Mouse (Mus musculus) spleen, adult 2 months (tissue): Measurements from ENCODE around the gene Rhoj. TPM values are rescaled to one million over a fixed set of nuclear protein-coding genes. Genes with fewer than 3 reads are reported as not detected.

Experiments
- DNase-seq, 2 experiments: peaks; one replicate each; pipeline versions ENCODE4 v3.0.0 to v3.0.0-alpha.2; 2012 to 2021; ENCODE audit warnings: low spot score in 2 of 2, low read depth in 1 of 2
- H3K27ac ChIP-seq: fragments of 200-500 bp; 2 replicates; pipeline ENCODE4 v1.5.1; 2012; ENCODE audit warnings: low read length, inconsistent platforms; ENCODE audit not compliant: insufficient read depth
- H3K27me3 ChIP-seq: fragments of 200-500 bp; 2 replicates; pipeline ENCODE4 v1.6.1; 2012; ENCODE audit warnings: mild to moderate bottlenecking, moderate library complexity, low read length, inconsistent platforms; ENCODE audit not compliant: control insufficient read depth, insufficient read depth
- H3K36me3 ChIP-seq: fragments of 200-500 bp; 2 replicates; pipeline ENCODE4 v1.6.1; 2012; ENCODE audit warnings: mild to moderate bottlenecking, low read length, inconsistent platforms; ENCODE audit not compliant: control insufficient read depth, insufficient read depth
- H3K4me1 ChIP-seq: fragments of 200-500 bp; 2 replicates; pipeline ENCODE4 v1.6.1; 2011; ENCODE audit warnings: inconsistent platforms; ENCODE audit not compliant: control insufficient read depth, insufficient read depth, insufficient read length
- H3K4me3 ChIP-seq: fragments of 200-500 bp; 2 replicates; pipeline ENCODE4 v1.5.1; 2011; ENCODE audit warnings: mild to moderate bottlenecking, inconsistent platforms; ENCODE audit not compliant: insufficient read depth, insufficient read length; ENCODE audit errors: extremely low read depth
- CTCF ChIP-seq: fragments of 200-500 bp; IDR thresholded peaks from 2 replicates; pipeline ENCODE4 v1.5.1; 2011; ENCODE audit warnings: mild to moderate bottlenecking, inconsistent platforms; ENCODE audit not compliant: insufficient read depth, insufficient read length, insufficient replicate concordance; ENCODE audit errors: extremely low read depth
- POLR2A ChIP-seq: fragments of 200-500 bp; IDR thresholded peaks from 2 replicates; pipeline ENCODE4 v1.6.1; 2011; ENCODE audit warnings: low read depth, low read length, inconsistent platforms
- WGBS: fragments of 180-500 bp; shearing (Covaris S2); methylation state at CpG from one replicate; pipeline ENCODE4 v1.1.7; 2018; 5-methylcytosine and 5-hydroxymethylcytosine counted together
- polyA plus RNA-seq: library from polyadenylated mRNA; depleted of rRNA; stranded (reverse); fragments of >200 nt; gene quantifications from 2 replicates; pipeline ENCODE4 v1.2.3, GENCODE M21; 2012

Gene Rhoj
- polyA plus RNA-seq, 1 experiment, result 8.7 TPM

DNA sequence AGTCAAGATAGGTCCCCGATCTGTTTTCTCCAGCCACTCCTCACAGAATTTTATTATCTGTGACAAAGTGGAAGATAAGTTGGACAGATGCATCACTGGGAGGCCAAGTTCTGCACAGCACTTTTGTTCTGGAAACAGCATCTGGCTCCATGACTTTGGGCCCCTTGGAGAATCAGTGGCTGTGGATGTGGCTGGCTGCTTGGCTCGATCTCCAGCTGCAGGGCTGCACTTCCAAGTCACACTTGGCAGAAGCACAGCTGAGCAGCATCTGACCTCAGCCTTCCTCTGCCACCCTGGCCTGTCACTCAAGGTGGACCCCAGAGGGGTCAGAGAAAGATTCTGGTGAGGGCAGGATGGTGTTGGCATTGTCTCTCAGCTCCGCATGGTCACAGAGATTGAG, 22.0 kb upstream of the Rhoj start:
- Histone ChIP-seq H3K27me3 (no peaks in the 10 kb centered on the region), H3K4me3 (no peak overlapping the region), H3K36me3 (no peaks in the 10 kb centered on the region), H3K4me1 (0 out of 2 replicates have a peak, but pooled peaks cover 2% of the 10 kb centered on the region), H3K27ac (no peak overlapping the region)
- no peak for DNase-seq
- TF ChIP-seq CTCF (no peak), POLR2A (no peak)
- WGBS, result 85% methylated on average over 3 of the region's 3 CpGs

DNA sequence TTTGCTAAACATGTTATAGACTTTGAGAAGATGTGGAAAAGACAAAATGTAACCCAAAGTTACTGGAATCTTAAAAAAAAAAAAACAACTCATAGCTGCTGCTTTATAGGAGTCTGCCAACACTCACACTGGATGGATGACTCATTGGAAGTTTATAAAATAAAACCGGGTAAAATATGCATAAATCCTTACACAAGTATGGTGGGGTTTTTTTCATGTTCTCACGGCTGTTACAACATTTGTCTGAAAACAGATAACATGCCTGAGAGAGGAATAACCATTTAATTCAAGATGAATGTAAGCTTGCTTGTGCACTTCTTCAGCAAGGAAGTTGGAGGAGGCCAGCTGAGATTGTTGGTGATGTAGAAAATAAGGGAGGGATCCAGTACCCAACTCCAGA, 17.6 kb upstream of the Rhoj start:
- H3K36me3 ChIP-seq, result no peaks in the 10 kb centered on the region
- DNase-seq, result no peak
- no peaks in the 10 kb centered on the region for H3K4me1 ChIP-seq
- H3K4me3 ChIP-seq, result no peak overlapping the region
- TF ChIP-seq POLR2A (no peak), CTCF (no peak)
- H3K27ac ChIP-seq, result no peak overlapping the region
- no peaks in the 10 kb centered on the region for H3K27me3 ChIP-seq
- WGBS, result 84% methylated on average over 2 of the region's 2 CpGs

DNA sequence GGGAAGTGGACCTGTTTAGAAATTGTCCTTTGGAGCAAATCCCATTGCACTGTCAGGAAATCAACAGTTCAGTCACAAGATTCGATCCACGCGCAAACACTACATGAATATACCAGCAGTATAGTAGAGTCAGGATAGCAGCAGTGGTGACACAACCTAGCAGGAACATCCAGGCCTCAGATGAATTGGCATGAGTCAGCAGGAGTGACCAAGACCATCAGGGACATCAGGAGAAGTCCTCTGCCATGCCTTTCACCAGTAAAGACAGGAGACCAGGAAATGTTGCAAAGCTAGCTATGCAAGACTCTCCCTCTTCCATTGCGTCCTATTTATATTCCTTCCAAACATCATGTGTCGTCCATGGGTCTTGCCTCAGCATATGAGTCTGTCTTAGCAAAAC, 16.6 kb upstream of the Rhoj start:
- H3K27ac ChIP-seq, result no peak overlapping the region
- no peaks in the 10 kb centered on the region for H3K4me1 ChIP-seq
- DNase-seq, result no peak
- H3K27me3 ChIP-seq, result no peaks in the 10 kb centered on the region
- no peaks in the 10 kb centered on the region for H3K36me3 ChIP-seq
- TF ChIP-seq CTCF, result no peak
- no peak for TF ChIP-seq POLR2A
- no peak overlapping the region for H3K4me3 ChIP-seq
- 91% methylated on average over 5 of the region's 5 CpGs for WGBS

DNA sequence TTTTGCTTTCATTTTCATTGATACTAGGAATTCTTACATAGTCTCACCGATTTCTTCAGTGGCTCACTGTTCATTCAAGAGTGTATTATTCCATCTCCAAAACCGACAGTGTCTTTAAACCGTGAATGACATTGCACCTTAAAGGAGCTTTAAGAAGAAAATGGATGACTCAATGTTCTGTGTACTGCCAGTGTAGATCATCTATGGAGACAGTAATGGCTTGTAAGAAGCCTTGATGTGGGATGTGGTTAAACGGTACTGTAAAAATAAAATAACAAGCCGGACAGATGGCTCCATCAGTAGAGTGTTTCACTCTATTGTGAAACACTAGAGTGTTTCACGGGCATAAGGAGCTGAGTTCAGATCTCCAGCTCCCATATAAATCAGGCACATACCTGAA, 15.2 kb upstream of the Rhoj start:
- H3K4me1 ChIP-seq, result no peaks in the 10 kb centered on the region
- H3K27ac ChIP-seq, result no peak overlapping the region
- no peaks in the 10 kb centered on the region for H3K27me3 ChIP-seq
- no peaks in the 10 kb centered on the region for H3K36me3 ChIP-seq
- DNase-seq, result no peak
- TF ChIP-seq CTCF, result no peak
- no peak for TF ChIP-seq POLR2A
- 47% methylated on average over 6 of the region's 6 CpGs for WGBS
- no peak overlapping the region for H3K4me3 ChIP-seq

DNA sequence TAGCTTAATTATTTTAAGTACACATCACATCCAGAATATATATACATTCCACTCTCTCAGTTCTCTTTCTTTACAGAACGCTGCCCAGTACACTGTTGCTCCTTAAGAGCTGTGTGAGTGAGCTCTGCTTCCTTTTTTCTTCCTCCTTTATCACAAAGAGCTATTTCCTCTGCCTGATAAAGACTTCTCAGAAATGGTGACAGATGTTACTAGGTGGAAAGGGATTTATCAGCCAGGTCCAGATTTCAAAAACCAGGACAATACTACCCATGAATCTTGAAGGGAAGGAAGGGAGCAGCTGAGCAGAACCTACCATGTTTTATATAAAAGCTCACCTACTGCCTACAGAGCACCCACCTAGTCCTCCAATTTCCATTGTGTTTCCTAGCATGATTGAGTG, 8.3 kb upstream of the Rhoj start:
- Histone ChIP-seq H3K4me3 (no peak overlapping the region), H3K27ac (no peak overlapping the region), H3K36me3 (no peaks in the 10 kb centered on the region), H3K27me3 (no peaks in the 10 kb centered on the region), H3K4me1 (no peaks in the 10 kb centered on the region)
- no peak for DNase-seq
- TF ChIP-seq POLR2A, result no peak
- TF ChIP-seq CTCF, result no peak
- WGBS, result 17% methylated on average over 1 of the region's 1 CpGs

DNA sequence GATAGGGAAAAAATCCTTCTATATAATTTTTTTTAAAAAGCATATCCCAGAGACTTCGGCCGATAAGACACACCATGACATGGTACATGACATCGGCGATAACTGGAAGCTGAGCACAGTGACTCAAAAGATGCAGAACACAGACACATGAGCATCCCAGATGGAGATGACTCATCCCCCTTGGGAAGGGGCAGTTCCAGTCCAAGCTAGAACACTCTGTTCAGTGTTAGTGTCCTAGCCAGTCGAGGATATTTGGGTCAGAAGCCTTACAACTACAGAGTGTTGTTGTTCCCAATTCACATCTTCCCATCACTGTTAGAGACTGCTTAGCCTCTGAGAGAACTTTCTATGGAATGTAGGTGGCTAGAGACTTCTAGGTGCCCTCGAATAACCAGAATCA, 4.0 kb upstream of the Rhoj start:
- Histone ChIP-seq H3K4me3 (no peak overlapping the region), H3K27ac (no peak overlapping the region), H3K4me1 (no peaks in the 10 kb centered on the region), H3K36me3 (no peaks in the 10 kb centered on the region), H3K27me3 (peaks cover 5% of the 10 kb centered on the region; the same call in 1 of the 2 replicates)
- DNase-seq, result no peak
- no peak for TF ChIP-seq POLR2A
- no peak for TF ChIP-seq CTCF
- 91% methylated on average over 6 of the region's 6 CpGs for WGBS

DNA sequence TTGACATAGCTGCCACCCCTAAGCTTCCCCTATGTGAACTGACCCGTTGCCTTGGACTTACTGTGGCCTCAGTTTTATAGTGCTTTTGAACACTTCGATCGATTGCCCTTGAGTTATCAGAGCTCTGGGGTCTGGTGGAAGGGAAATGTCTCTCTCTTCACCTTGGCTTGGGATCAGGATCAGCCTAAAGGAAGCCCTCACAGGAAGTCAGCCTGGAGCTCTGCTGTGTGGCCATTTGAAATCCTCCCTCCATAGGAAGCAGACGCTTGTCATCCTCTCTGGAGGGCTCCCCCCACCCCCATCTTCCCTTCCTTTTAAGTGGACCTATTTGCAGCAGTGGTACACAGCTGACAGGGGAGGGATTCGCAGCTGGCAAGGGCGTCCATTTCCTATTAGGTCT, 1.6 kb downstream of the Rhoj start:
- no peak overlapping the region for H3K4me3 ChIP-seq
- no peaks in the 10 kb centered on the region for H3K36me3 ChIP-seq
- no peak for DNase-seq
- 35% methylated on average over 6 of the region's 6 CpGs for WGBS
- H3K4me1 ChIP-seq, result no peaks in the 10 kb centered on the region
- peaks cover 5% of the 10 kb centered on the region; the same call in 1 of the 2 replicates for H3K27me3 ChIP-seq
- TF ChIP-seq POLR2A (no peak), CTCF (no peak)
- H3K27ac ChIP-seq, result no peak overlapping the region

DNA sequence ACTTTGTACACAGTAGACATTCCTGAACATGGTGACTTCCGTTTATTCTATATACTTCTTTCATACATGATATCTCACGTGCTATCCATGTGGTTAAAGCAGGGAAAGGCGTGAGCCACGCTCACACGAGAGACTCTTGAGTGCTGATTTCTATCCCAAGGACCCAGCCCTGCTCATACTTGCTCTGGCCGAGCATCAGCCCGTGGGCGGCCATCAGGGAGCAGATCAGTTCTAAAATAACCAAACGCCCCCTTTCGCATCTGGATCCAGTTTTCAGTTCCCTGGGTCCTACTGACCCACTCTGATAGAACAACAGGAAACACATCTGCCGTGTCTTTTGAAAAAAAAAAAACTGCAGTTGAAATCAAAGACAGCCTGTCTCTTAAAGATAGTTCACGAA, 2.6 kb downstream of the Rhoj start:
- no peak for DNase-seq
- no peak overlapping the region for H3K4me3 ChIP-seq
- TF ChIP-seq POLR2A, result no peak
- no peak for TF ChIP-seq CTCF
- WGBS, result 69% methylated on average over 12 of the region's 12 CpGs
- no peak overlapping the region for H3K27ac ChIP-seq
- no peaks in the 10 kb centered on the region for H3K4me1 ChIP-seq
- peaks cover 5% of the 10 kb centered on the region; the same call in 1 of the 2 replicates for H3K27me3 ChIP-seq
- H3K36me3 ChIP-seq, result no peaks in the 10 kb centered on the region
